Mouse (Mus musculus) brain, adult 2 months (tissue): ENCODE results near the gene Csn1s2a.
A peak's percentile ranks its signal among the peaks of the same experiment; 100 is the strongest.
"Not testable (repeated sequence)": the region's sequence is repeated elsewhere in the genome, so short reads cannot be mapped to it uniquely, and the experiment has no call there.

Experiments used
- DNase-seq: peaks from one replicate; pipeline ENCODE4 v3.0.0; 2011; ENCODE audit warnings: low read depth, low spot score

Csn1s2a gene

GRCm38 (mm10) chr5:87774267-87774666, at the start of gene Csn1s2a:
TSS of gene Csn1s2a (plus strand) at chr5:87774567.
- DNase-seq = no peak

DNA sequence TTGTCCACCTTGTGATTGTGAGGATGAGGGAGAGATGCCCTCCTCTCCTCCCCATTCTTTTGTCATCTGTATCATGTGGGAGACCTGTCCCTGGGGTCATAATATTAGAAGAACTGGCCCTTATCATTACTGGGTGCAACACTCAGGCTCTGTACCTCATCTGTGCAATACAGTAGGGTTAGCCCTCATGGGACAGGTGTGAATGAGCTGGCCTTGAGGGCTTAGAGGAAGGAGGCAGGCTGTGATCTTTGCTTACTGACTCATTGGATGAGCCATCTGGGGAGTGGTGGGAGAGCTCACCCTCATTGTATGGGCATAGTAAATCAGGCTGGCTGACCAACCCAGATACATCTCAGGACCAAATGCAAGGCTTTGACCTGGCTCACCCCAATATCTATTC, 39.5 kb upstream of the Csn1s2a start:
- DNase-seq = no peak

DNA sequence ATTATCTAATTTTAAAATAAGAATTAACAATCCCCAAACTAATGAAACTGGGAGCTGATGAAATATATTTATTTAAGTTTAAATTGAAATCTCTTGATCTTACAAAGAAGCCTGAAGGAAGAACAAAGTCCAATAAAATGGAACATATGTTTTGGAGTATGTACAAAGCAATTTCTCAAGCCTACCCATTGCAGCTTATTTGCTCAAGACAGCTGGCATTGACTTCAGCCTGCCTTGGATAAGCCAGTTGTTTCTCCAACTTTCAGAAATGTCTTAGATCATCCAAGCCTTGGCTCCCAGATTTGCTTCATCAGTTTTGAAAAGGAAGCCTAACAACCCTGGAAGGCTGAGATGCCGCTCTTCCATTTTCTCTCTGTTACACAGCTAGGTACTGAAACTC, 20.9 kb upstream of the Csn1s2a start:
- no peak for DNase-seq

- DNase-seq = no peak
These were observed 9.8 kb upstream of the Csn1s2a start for GRCm38 (mm10) chr5:87764546-87764945.

GRCm38 (mm10) chr5:87772151-87772550, 2.2 kb upstream of the Csn1s2a start:
- DNase-seq = not testable (repeated sequence)

DNA sequence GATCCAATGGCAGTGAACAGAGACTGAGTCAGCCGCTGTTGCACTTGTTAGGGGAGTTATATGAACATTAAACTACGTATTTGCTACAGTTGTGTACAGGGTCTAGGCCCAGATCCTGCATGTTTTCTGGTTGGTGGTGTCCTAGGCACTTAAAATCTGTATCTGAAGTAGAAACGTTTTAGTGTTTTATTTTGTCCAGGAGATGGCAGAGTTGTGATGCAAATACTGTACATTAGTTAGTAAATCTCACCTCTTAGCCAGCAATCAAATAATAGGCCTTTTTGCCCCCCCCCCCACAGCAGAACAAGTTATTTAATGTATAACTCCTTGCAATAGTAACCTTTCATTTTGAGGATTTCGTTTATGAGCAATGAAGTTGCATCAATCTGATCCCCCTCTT, 8.4 kb downstream of the Csn1s2a start:
- peak; percentile 10 for DNase-seq

GRCm38 (mm10) chr5:87807782-87808181, 33.4 kb downstream of the Csn1s2a start, which contains the start of gene Csn1s2b:
TSS of gene Csn1s2b (plus strand) at chr5:87808082.
- no peak for DNase-seq

GRCm38 (mm10) chr5:87809253-87809652, 34.9 kb downstream of the Csn1s2a start:
- no peak for DNase-seq

GRCm38 (mm10) chr5:87825386-87825785, 51.0 kb downstream of the Csn1s2a start, which contains the start of gene Prr27:
TSS of gene Prr27 (plus strand) at chr5:87825686.
- no peak for DNase-seq
